Mouse (Mus musculus) stomach, postnatal 0 days (tissue): Measurements from ENCODE around the gene Ccsap. TPM values are rescaled to one million over a fixed set of nuclear protein-coding genes. Genes with fewer than 3 reads are reported as not detected.
"Not testable (repeated sequence)": the region's sequence is repeated elsewhere in the genome, so short reads cannot be mapped to it uniquely, and the experiment has no call there.

Experiments used
- ATAC-seq: fragments of 200-750 bp; cut with Nextera tagmentation; 2 replicates; pipeline ENCODE4 v1.8.0; 2017; ENCODE audit not compliant: low FRiP score, low TSS enrichment
- DNase-seq: peaks from one replicate; pipeline ENCODE4 v3.0.0-alpha.2; 2016; ENCODE audit warnings: low spot score
- H3K27ac ChIP-seq: fragments of 300-500 bp; sonication (generic); replicated peaks from 2 replicates; pipeline ENCODE4 v1.5.1; 2014; ENCODE audit warnings: mild to moderate bottlenecking, control low read depth
- H3K27me3 ChIP-seq: fragments of 300-500 bp; sonication (generic); 2 replicates; pipeline ENCODE4 v1.6.1; 2014; ENCODE audit warnings: low read length; ENCODE audit not compliant: control insufficient read depth, insufficient read depth
- H3K36me3 ChIP-seq: fragments of 300-500 bp; sonication (generic); 2 replicates; pipeline ENCODE4 v1.6.1; 2014; ENCODE audit warnings: low read length, mixed read lengths; ENCODE audit not compliant: control insufficient read depth, insufficient read depth
- H3K4me1 ChIP-seq: fragments of 300-500 bp; sonication (generic); replicated peaks from 2 replicates; pipeline ENCODE4 v1.6.1; 2014; ENCODE audit warnings: antibody characterized with exemption; ENCODE audit not compliant: control insufficient read depth, insufficient read depth
- H3K4me2 ChIP-seq: fragments of 300-500 bp; sonication (generic); replicated peaks from 2 replicates; pipeline ENCODE4 v1.6.1; 2014; ENCODE audit warnings: low read depth, mild to moderate bottlenecking, control low read depth, moderate library complexity
- H3K4me3 ChIP-seq: fragments of 300-500 bp; sonication (generic); 2 replicates; pipeline ENCODE4 v1.5.1; 2014; ENCODE audit warnings: low read depth, low read length, control low read depth
- H3K9ac ChIP-seq: fragments of 300-500 bp; sonication (generic); 2 replicates; pipeline ENCODE4 v1.6.1; 2014; ENCODE audit warnings: mild to moderate bottlenecking, low read length, control low read depth, mixed read lengths
- H3K9me3 ChIP-seq: fragments of 300-500 bp; sonication (generic); 2 replicates; pipeline ENCODE4 v1.6.1; 2016; ENCODE audit warnings: low read length; ENCODE audit not compliant: control insufficient read depth
- CTCF ChIP-seq: IDR thresholded peaks from 2 replicates; pipeline ENCODE4 v1.5.1; 2016; ENCODE audit warnings: antibody characterized with exemption, low read depth, mild to moderate bottlenecking, moderate library complexity
- EP300 ChIP-seq: optimal IDR thresholded peaks from 2 replicates; pipeline ENCODE3; 2016; ENCODE audit warnings: antibody characterized with exemption
- WGBS: fragments of 180-500 bp; shearing (Covaris S2); extraction: QIAGEN DNeasy Blood & Tissue Kit; methylation state at CpG from one replicate; pipeline ENCODE4 v1.1.7; 2014; 5-methylcytosine and 5-hydroxymethylcytosine counted together
- polyA plus RNA-seq: library from polyadenylated mRNA; unstranded; fragments of >200 nt; fragmentation: Nextera tagmentation; extraction: Ambion mirVana; gene quantifications from 2 replicates; pipeline ENCODE4 v1.2.1, GENCODE M21; 2015

The Ccsap gene
- polyA plus RNA-seq, 1 experiment from 2014 or later, result 0.91 TPM

GRCm38 (mm10) chr8:123812227-123812626, 47.8 kb downstream of the Ccsap start:
- H3K4me2 ChIP-seq, result no peak overlapping the region
- no peak overlapping the region for H3K27ac ChIP-seq
- ATAC-seq (no peak), DNase-seq (no peak)
- H3K36me3 ChIP-seq, result no peaks in the 10 kb centered on the region
- no peak overlapping the region for H3K9ac ChIP-seq
- WGBS, result 85% methylated on average over 5 of the region's 5 CpGs
- H3K4me3 ChIP-seq, result no peak overlapping the region
- no peaks in the 10 kb centered on the region for H3K27me3 ChIP-seq
- no peaks in the 10 kb centered on the region for H3K9me3 ChIP-seq
- H3K4me1 ChIP-seq, result peaks cover 4% of the 10 kb centered on the region; the same call in 1 of the 2 replicates
- no peak for TF ChIP-seq EP300
- no peak for TF ChIP-seq CTCF

DNA sequence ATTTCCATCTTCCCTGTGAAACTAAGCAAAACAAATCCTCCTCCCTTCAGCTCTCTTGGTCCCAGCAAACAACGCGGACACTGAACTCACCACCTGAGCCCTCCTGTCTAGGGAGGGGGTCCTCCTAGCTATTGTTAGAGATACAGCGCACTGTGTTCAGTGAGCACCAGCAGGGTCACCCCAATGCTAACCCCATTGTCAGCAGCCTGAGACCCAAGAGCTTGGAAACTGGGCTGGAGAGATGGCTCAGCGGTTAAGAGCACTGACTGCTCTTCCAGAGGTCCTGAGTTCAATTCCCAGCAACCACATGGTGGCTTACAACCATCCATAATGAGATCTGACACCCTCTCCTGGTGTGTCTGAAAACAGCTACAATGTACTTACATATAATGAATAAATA, 50.7 kb downstream of the Ccsap start:
- H3K4me1 ChIP-seq, DNase-seq, H3K9me3 ChIP-seq, H3K4me2 ChIP-seq, ATAC-seq, H3K9ac ChIP-seq, H3K27ac ChIP-seq, H3K4me3 ChIP-seq, H3K36me3 ChIP-seq, H3K27me3 ChIP-seq: not testable (repeated sequence)
- 90% methylated on average over 4 of the region's 4 CpGs for WGBS

- no peak overlapping the region for H3K9ac ChIP-seq
- 65% methylated on average over 7 of the region's 7 CpGs for WGBS
- no peaks in the 10 kb centered on the region for H3K27me3 ChIP-seq
- ATAC-seq (no peak), DNase-seq (no peak)
- TF ChIP-seq CTCF (peak; percentile 22; the same call in 1 of the 2 replicates), EP300 (no peak)
- H3K4me3 ChIP-seq, result no peak overlapping the region
- no peaks in the 10 kb centered on the region for H3K9me3 ChIP-seq
- peaks cover 6% of the 10 kb centered on the region for H3K4me1 ChIP-seq
- no peak overlapping the region for H3K4me2 ChIP-seq
- H3K36me3 ChIP-seq, result no peaks in the 10 kb centered on the region
- no peak overlapping the region for H3K27ac ChIP-seq
These were observed 51.3 kb downstream of the Ccsap start for GRCm38 (mm10) chr8:123808671-123809070.

DNA sequence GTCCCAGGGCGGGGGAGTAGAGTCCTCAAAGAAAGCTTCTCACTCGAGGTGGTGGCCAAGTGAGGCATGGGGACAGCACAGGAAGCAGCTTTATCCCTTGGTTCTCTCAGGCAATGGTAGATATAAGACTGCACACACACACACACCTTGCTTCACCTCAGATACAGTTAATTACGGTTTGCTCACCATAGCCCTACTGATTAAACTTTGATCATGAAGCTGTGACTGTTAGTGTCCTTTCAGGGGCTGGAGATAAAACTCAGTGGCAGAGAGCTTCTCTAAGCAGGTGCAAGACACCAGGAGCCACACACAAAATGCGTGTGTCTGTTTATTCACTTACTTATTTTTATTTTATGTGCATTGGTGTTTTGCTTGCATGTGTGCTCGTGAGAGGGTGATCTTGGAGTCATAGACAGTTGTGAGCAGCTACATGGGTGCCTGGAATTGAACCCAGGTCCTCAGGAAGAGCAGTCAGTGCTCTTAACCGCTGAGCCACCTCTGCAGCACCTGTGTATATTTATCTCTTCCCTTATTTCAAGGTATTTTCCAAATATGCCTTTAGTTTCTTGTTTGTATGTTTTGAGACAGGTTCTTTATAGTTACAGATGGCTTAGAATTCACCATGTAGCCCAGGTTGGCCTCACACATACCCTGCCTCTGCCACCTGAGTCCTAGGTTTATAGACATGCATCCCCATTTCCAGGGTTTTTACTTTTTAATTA, 52.0 kb downstream of the Ccsap start:
- Histone ChIP-seq H3K9ac (no peak overlapping the region), H3K27me3 (no peaks in the 10 kb centered on the region), H3K27ac (no peak overlapping the region), H3K4me2 (no peak overlapping the region), H3K4me1 (peaks cover 6% of the 10 kb centered on the region), H3K36me3 (no peaks in the 10 kb centered on the region), H3K9me3 (no peaks in the 10 kb centered on the region), H3K4me3 (no peak overlapping the region)
- no peak for DNase-seq
- ATAC-seq, result no peak
- TF ChIP-seq CTCF (no peak), EP300 (no peak)
- 69% methylated on average over 6 of the region's 6 CpGs for WGBS

- DNase-seq, result peak; percentile 39
- Histone ChIP-seq H3K4me1 (peaks cover 6% of the 10 kb centered on the region), H3K9ac (peak overlapping the region; percentile 47), H3K27me3 (no peaks in the 10 kb centered on the region), H3K27ac (no peak overlapping the region), H3K4me3 (peak overlapping the region; percentile 75), H3K4me2 (peak overlapping the region; percentile 60), H3K9me3 (no peaks in the 10 kb centered on the region), H3K36me3 (no peaks in the 10 kb centered on the region)
- peak; percentile 64; the same call in 1 of the 2 replicates for ATAC-seq
- 8% methylated on average over 14 of the region's 14 CpGs for WGBS
- TF ChIP-seq CTCF (peak; percentile 20; the same call in 1 of the 2 replicates), EP300 (no peak)
These were observed 53.0 kb downstream of the Ccsap start for GRCm38 (mm10) chr8:123807024-123807431.

DNA sequence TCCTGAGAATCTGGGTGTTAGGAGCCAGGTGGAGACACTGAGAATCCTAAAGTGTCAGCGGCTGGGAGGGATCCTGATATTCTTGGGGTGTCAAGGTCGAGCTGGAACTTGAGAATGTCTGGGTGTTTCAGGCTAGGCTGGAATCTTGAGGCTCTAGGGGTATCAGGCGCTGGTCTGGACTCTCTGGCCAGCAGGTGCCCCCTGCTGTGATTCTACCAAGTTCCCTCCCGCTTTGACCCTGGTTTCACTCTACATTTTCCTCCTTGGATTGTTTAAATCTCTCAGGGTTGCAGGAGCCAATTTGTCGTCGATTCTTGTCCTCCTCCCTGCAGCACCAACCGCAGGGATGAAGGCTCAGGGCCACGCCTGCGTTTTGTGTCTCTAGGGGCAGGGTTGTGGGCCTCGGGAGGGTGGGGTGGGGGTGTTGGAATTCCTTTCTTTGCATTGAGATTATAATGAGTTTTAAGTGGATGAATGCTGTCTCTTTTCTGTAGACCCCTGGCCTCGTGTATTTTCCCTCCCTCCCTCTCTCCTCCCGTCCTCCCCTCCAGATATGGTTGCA, 53.6 kb downstream of the Ccsap start:
- Histone ChIP-seq H3K9me3 (no peaks in the 10 kb centered on the region), H3K9ac (peak overlapping the region; percentile 89), H3K4me3 (peak overlapping the region; percentile 75), H3K4me1 (peaks cover 6% of the 10 kb centered on the region), H3K36me3 (no peaks in the 10 kb centered on the region), H3K4me2 (peak overlapping the region; percentile 60), H3K27ac (peak overlapping the region; percentile 84), H3K27me3 (no peaks in the 10 kb centered on the region)
- ATAC-seq, result no peak
- WGBS, result 5% methylated on average over 12 of the region's 12 CpGs
- TF ChIP-seq CTCF, result no peak; the same call in 1 of the 2 replicates
- TF ChIP-seq EP300, result no peak
- DNase-seq, result no peak
